1 mouse cellular context compared by ENCODE assay signal in the genomic region with DNA sequence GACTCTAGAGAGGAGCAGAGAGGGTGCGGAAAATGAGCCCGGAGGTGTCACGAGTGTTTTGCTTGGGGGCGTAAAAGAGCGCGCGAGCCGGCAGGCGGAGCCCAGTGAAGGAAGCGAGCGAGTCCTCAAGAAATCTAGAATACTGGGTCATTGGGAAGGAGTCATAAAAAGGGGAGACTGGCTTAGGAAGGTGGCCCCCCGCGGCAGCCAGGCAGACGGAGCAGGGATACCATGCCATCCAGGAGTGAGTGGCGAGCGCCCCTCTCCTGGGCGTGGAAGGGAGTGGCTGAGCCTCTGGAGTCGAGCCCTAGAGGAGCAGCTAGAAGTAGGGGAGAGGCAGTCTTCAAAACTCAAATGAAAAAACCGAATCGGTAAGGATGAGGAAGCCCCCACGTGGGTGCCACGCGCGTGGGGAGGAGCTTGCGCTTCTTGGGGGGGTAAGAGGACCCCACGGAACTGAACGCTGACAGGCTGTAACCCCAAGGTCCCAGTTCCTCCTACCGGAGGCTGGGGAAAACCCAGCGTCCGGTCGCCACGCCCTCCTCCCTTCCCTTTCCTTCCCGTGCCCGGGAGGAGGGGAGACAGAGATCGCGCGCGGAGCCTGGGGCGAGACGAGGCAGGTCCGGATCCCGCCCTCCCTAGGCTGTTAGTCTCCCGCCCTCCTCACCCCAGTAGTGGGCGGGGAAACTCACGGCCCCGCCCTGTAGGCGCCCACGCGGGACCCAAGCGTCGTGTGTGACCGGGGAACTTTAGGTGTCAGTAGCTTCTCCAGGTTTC.
TF ChIP-seq lines count a peak whose summit lies in the region.

No protein-coding gene starts in this region.

TF ChIP-seq in C2C12, 6 proteins besides CTCF, POLR2A, EP300 and RAD21:
- TF ChIP-seq MYOD1 (IDR thresholded peaks at IDR 0.05; ENCODE audit: control insufficient read depth, insufficient read length, low read depth) (no peak), FOSL1 (IDR thresholded peaks at IDR 0.05; ENCODE audit: insufficient read depth, low read length, poor library complexity, severe bottlenecking) (no peak), USF1 (IDR thresholded peaks at IDR 0.05; ENCODE audit: low read depth) (no peak)
TF ChIP-seq in C2C12: peak in this region for 0.
